Mouse (Mus musculus) kidney, adult 2 months (tissue): ENCODE measurements around the gene Lrrc37a.

Experiments used
- CTCF ChIP-seq: fragments of 200-500 bp; conservative IDR thresholded peaks from 2 replicates; pipeline ENCODE4 v1.5.1; 2011; ENCODE audit warnings: low read depth, mild to moderate bottlenecking, control low read depth, low read length, moderate library complexity, mixed read lengths; ENCODE audit not compliant: insufficient read depth, insufficient read length
- POLR2A ChIP-seq: fragments of 200-500 bp; IDR thresholded peaks from one replicate; pipeline ENCODE4 v1.6.1; 2011; ENCODE audit warnings: low read depth, low read length, control low read depth

- TF ChIP-seq CTCF (no peak), POLR2A (no peak)
Observed at GRCm38 (mm10) chr11:103504497-103504896, at the start of gene Lrrc37a.
